30 mouse cellular contexts compared by ENCODE assay signal in the genomic region with DNA sequence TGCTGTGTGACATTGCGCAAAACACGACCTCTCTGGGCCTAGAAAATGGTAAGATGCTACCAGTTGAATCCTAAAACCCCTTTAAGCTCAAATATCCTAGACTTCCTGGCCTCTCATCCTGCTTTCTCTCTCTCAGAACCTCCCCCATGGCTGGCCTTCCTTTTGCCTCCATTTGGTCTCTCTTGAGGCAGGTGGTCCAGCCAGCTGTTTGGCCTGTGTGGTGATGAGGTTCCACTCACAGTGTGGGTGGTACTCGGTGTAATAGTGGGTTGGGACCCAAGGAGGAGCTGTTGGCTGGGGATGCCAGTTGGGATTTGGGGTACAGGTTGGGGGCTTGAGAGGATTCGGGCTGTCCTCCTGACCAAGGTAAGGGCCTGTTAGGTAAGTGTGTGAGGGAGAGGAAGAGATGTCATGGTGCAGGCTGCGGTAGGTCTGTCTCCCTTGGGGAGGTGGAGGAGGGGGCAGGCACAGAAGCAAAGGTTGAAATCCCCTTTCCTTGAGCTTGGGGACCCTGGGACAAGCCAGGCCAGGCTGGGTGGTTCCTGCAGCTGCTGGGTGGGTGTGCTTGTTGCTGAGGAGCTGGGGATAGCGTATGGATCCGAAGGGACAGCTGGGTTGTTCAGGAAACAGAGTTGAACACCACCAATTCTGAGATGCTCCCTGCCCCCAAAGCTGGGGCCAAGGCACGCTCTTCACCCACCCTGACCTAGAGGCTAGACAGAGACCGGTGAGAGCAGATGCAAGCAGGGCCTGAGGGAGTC. TPM values are rescaled to one million over a fixed set of nuclear protein-coding genes. Genes with fewer than 3 reads are reported as not detected.
"Had no signal": no experiment of that assay in that cellular context is flagged by ENCODE, and none has a peak within 500 bp of the region (broad histone marks: within the 10 kb centered on the region; RNA-seq: fewer than 3 reads in every experiment).

No protein-coding gene starts in this region.

- ATAC-seq: intestine, postnatal 0 days; liver, postnatal 0 days; lung, postnatal 0 days; midbrain, embryonic 13.5 days had no signal

- H3K4me3 ChIP-seq: layer of hippocampus, adult 2 months; left cerebral cortex, adult 2 months; midbrain, embryonic 13.5 days; neural tube, embryonic 12.5 days; neural tube, embryonic 15.5 days had no signal

- H3K9me3 ChIP-seq: midbrain, embryonic 13.5 days; neural tube, embryonic 12.5 days; neural tube, embryonic 15.5 days had no signal

- H3K9ac ChIP-seq: liver, embryonic 14.5 days; liver, postnatal 0 days; lung, embryonic 14.5 days; midbrain, embryonic 13.5 days; neural tube, embryonic 12.5 days; neural tube, embryonic 15.5 days had no signal

- H3K27me3 ChIP-seq: neural tube, embryonic 12.5 days; neural tube, embryonic 15.5 days had no signal

- H3K27ac ChIP-seq: kidney, postnatal 0 days; layer of hippocampus, adult 2 months; left cerebral cortex, adult 2 months; liver, embryonic 14.5 days; macrophage; midbrain, embryonic 13.5 days; neural tube, embryonic 12.5 days; neural tube, embryonic 15.5 days; stomach, postnatal 0 days had no signal

- H3K4me2 ChIP-seq: liver, embryonic 11.5 days; lung, embryonic 14.5 days; midbrain, embryonic 13.5 days; neural tube, embryonic 12.5 days; neural tube, embryonic 15.5 days had no signal

- DNase-seq: kidney, adult 2 months; kidney, postnatal 25 days; layer of hippocampus, adult 9-11 months; liver, postnatal 0 days; lung, embryonic 14.5 days; retina, postnatal 1 day; right cerebral cortex, postnatal 25 days; thymus, adult 2 months; thymus, postnatal 14 days; thymus, postnatal 4 days had no signal

- H3K36me3 ChIP-seq: midbrain, embryonic 13.5 days; neural tube, embryonic 12.5 days; neural tube, embryonic 15.5 days had no signal

RNA-seq across cellular contexts. Expression of a gene that starts 23.2 kb away (rescaled TPM):
- total RNA-seq: megakaryocyte, adult 5-6 weeks had no signal
- polyA plus RNA-seq: macrophage had no signal

RNA-seq across cellular contexts. Expression of a gene that starts 36.2 kb away (rescaled TPM):
- total RNA-seq: layer of hippocampus, adult 2 months; layer of hippocampus, postnatal 25 days; left cerebral cortex, adult 2 months; left cerebral cortex, postnatal 10 days; left cerebral cortex, postnatal 36 days; megakaryocyte, adult 5-6 weeks; midbrain, postnatal 0 days had no signal
- polyA plus RNA-seq: kidney, adult 2 months; large intestine, adult 2 months; liver, postnatal 0 days; macrophage; small intestine, adult 2 months; spleen, adult 2 months; thymus, adult 2 months had no signal

RNA-seq across cellular contexts. Expression of a gene that starts 48.1 kb away (rescaled TPM):
- total RNA-seq: megakaryocyte, adult 5-6 weeks had no signal
- polyA plus RNA-seq: liver, postnatal 0 days; macrophage; spleen, adult 2 months had no signal
